Mouse (Mus musculus) olfactory bulb, adult 2 months (tissue): ENCODE results near the gene Uri1. TPM values are rescaled to one million over a fixed set of nuclear protein-coding genes. Genes with fewer than 3 reads are reported as not detected.

ENCODE experiments used
- H3K27ac ChIP-seq: fragments of 200-500 bp; 2 replicates; pipeline ENCODE4 v1.5.1; 2012; ENCODE audit warnings: low read depth, low read length; ENCODE audit not compliant: insufficient read depth
- H3K4me1 ChIP-seq: fragments of 200-500 bp; 2 replicates; pipeline ENCODE4 v1.6.1; 2012; ENCODE audit warnings: low read length; ENCODE audit not compliant: control insufficient read depth, insufficient read depth
- H3K4me3 ChIP-seq: fragments of 200-500 bp; 2 replicates; pipeline ENCODE4 v1.5.1; 2012; ENCODE audit warnings: mild to moderate bottlenecking, low read depth, low read length, moderate library complexity; ENCODE audit not compliant: insufficient read depth
- CTCF ChIP-seq: fragments of 200-500 bp; IDR thresholded peaks from 2 replicates; pipeline ENCODE4 v1.5.1; 2012; ENCODE audit warnings: low read depth, mild to moderate bottlenecking, low read length, moderate library complexity; ENCODE audit not compliant: insufficient read depth
- POLR2A ChIP-seq: fragments of 200-500 bp; IDR thresholded peaks from 2 replicates; pipeline ENCODE4 v1.6.1; 2012; ENCODE audit warnings: mild to moderate bottlenecking, low read depth, low read length, moderate library complexity; ENCODE audit not compliant: insufficient read depth
- WGBS: fragments of 180-500 bp; shearing (Covaris S2); methylation state at CpG from one replicate; pipeline ENCODE4 v1.1.7; 2018; 5-methylcytosine and 5-hydroxymethylcytosine counted together
- polyA plus RNA-seq: library from polyadenylated mRNA; stranded (reverse); fragments of >200 nt; gene quantifications from 2 replicates; pipeline ENCODE4 v1.2.4, GENCODE M21; 2012; ENCODE audit warnings: low replicate concordance; ENCODE audit not compliant: missing spikeins, insufficient read depth, insufficient read length

Gene Uri1
- polyA plus RNA-seq, 1 experiment: not detected

DNA sequence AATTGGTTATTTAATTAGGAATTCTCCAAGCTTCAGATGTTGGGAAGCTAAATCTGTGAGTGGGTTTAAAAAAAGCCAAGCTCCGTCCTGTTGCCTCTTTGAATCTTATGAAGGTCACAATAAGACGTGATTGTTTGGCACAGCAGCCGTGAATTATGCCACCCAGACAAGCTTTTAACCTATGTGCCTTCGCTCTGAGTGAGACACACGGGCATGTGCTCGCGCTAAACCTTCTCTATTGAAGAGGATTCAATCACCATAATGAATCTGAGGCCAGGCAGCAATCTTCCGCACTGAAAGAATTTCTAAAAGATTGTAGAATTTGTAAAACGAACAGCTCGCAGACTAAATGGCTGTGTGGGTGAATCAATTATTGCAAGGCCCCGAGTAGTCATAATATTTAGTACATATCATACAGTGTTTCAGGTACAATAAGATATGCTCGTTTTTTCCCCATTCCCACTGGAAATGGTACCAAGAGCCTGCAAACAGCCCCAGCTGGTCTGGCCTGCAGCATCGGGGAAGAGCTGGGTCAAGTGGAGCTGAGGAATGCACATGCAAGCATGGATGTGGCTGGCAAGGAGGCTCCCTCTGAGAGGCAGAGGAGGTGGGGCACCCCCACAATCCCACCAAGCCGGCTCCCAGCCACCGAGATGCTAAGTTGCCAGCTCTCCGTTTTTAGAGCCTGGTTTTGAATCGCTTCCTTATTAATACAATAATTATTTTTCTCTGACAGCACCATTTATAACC lies 101.5 kb downstream of the Uri1 start:
- no peak for TF ChIP-seq CTCF
- no peak for TF ChIP-seq POLR2A
- 67% methylated on average over 17 of the region's 17 CpGs for WGBS
- Histone ChIP-seq H3K4me1 (peaks cover 10% of the 10 kb centered on the region), H3K27ac (no peak overlapping the region), H3K4me3 (no peak overlapping the region)

DNA sequence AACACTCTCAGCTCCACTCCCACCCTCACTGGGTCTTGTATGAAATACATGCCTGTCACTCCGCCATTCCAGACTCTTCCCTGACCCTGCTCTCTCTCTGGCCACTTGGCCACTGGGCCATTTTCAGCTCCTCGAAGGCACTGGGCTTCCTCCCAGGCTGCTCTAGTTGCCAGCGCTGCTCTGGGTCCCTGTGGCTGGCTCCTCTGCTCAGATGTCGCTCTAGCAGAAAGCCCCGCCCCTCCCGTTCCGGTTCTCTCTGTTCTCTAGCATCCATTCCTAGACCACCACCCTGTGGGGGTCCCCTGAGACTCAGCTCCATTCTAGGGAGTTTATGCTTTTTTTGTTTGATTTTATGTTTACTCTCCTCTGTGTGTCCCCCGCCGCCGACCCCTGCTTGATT lies 104.4 kb downstream of the Uri1 start:
- H3K4me3 ChIP-seq: no peak overlapping the region
- 59% methylated on average over 10 of the region's 10 CpGs for WGBS
- peaks cover 18% of the 10 kb centered on the region for H3K4me1 ChIP-seq
- TF ChIP-seq CTCF (no peak), POLR2A (no peak)
- no peak overlapping the region for H3K27ac ChIP-seq

DNA sequence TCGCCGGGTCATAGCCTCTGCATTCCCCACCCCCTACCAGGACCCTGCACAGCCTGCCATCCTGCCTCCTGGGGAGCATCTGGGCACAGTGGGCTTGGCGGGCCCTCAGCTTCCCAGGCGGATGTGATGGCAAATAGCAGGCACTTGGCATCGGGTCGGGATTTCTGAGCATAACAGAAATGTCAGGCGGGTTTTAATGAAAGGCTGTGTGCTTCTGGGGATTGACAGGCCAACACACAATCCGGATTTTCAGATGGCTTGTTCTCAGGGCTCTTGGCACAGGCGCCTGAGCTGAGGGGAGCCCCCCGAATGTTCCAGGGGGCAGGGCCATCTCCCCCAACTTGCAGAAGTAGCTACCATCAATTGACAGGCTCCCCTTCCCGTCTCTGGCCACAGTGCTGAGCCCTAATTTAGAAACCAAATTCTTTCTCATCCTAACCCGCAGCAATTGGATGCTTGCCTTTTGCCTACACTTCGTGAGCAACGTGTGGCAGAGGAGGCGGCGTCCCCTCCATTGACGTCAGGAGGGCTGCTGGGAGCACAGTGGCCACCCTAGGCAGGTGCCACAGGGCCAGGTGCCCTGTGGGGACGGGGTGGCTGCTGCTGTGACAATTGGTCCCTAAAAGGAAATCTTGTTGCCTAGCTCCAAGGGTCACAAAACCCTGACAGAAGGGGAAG lies 106.5 kb downstream of the Uri1 start:
- WGBS: 26% methylated on average over 18 of the region's 18 CpGs
- Histone ChIP-seq H3K4me3 (no peak overlapping the region), H3K27ac (no peak overlapping the region), H3K4me1 (peaks cover 18% of the 10 kb centered on the region)
- TF ChIP-seq POLR2A (no peak), CTCF (no peak)

DNA sequence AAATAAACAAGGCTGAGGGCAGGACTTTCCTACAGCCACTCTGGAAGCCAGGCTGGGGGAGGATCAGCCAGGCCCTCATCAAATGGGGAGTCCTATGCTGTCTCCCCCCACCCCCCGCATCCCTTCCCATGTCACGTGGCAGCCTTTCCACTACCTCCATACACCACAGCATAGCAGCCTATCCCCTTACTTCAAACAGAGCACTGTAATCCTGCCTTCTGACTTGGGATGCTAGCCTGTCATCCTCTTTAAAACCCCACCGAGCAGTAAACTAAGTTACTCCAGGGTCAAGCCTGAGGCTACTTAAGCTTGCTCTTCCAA lies 111.6 kb downstream of the Uri1 start:
- Histone ChIP-seq H3K4me1 (peaks cover 9% of the 10 kb centered on the region; the same call in 1 of the 2 replicates), H3K27ac (no peak overlapping the region), H3K4me3 (no peak overlapping the region)
- TF ChIP-seq POLR2A: no peak
- no peak for TF ChIP-seq CTCF
- 30% methylated on average over 3 of the region's 3 CpGs for WGBS

DNA sequence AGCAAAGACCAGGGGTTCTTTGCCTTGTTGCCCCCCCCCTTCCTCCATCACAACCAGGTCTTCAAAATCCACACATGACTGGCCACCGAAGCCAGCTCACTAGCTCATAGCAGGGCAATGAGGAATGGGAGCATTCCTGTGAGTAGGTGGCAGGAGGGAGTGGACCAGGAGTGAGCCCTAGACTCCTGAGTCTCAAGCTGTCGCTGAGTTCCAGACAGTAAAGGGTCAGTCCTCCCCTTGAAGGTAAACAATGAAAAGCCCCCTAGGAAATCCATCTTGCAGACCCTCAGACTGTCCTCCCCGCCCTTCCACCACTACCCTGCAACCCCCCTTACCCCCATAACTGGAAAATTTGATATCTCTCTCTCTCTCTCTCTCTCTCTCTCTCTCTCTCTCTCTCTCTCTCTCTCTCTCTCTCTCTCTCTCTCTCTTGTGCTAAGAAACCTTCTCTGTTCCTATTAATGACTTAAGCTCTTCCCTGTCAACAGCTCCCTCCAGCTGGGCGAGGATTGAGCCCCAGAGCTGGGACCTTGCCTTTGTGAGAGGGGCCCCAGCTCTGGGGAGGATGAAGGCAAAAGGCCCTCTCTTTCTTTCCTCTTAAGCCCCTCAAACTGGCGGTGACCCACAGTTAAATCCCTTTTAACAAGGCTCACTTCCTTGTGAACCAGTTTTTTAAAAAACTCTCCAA lies 112.1 kb downstream of the Uri1 start:
- H3K27ac ChIP-seq: no peak overlapping the region
- TF ChIP-seq POLR2A (no peak), CTCF (no peak)
- H3K4me1 ChIP-seq: peaks cover 4% of the 10 kb centered on the region; the same call in 1 of the 2 replicates
- 61% methylated on average over 5 of the region's 5 CpGs for WGBS
- H3K4me3 ChIP-seq: no peak overlapping the region

DNA sequence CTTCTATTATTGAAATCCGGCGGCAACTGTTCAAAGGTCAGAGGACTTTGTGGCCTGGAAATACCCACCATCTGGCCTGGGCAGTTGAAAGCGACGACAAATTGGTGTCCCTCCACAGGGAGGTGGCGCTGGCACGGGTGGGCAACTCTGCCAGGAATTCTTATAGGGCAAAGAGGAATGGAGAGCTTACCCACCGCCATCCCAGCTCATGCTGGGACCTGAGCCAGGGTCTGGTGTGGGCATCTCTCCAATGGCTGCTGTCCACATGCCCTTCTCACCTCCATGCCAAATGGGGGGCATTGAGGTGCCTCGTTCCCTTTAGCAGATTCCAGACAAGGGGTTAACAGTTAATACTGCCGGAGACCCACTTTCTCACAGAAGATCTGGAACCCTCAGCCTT lies 113.2 kb downstream of the Uri1 start:
- WGBS: 68% methylated on average over 9 of the region's 9 CpGs
- no peak overlapping the region for H3K27ac ChIP-seq
- TF ChIP-seq CTCF: peak; percentile 9; the same call in 1 of the 2 replicates
- TF ChIP-seq POLR2A: no peak
- H3K4me1 ChIP-seq: peaks cover 2% of the 10 kb centered on the region; the same call in 1 of the 2 replicates
- no peak overlapping the region for H3K4me3 ChIP-seq

Other genes with a start within 250 kb of the Uri1 start
- gene Zfp536, start 249.9 kb downstream of the Uri1 start, polyA plus RNA-seq: not detected in 2 replicates
- gene Ccne1, start 84.0 kb upstream of the Uri1 start, polyA plus RNA-seq: not detected in 2 replicates
- gene 1600014C10Rik, start 159.7 kb upstream of the Uri1 start, polyA plus RNA-seq: not detected in 2 replicates
- not detected in 2 replicates for gene Plekhf1, start 204.5 kb upstream of the Uri1 start, polyA plus RNA-seq
- gene Pop4, start 247.9 kb upstream of the Uri1 start, polyA plus RNA-seq: not detected in 2 replicates